8 mouse cellular contexts compared by ENCODE assay signal in genomic region chr9:119334324-119334723, GRCm38 (mm10). TPM values are rescaled to one million over a fixed set of nuclear protein-coding genes. Genes with fewer than 3 reads are reported as not detected.
DNase-seq lines count a peak whose midpoint lies in the region; ATAC-seq and TF ChIP-seq lines count a peak whose summit lies in the region.

No protein-coding gene starts in this region.

- H3K4me2 ChIP-seq in kidney, postnatal 0 days (ENCODE audit: low read length) = no peak overlapping the region; the same call in 1 of the 2 replicates
- H3K4me2 ChIP-seq in hindbrain, embryonic 13.5 days = no peak overlapping the region

- TF ChIP-seq RAD21 in MEL (IDR thresholded peaks at IDR 0.05; ENCODE audit: low read depth, low read length) = no peak

- TF ChIP-seq EP300 in MEL (IDR thresholded peaks at IDR 0.05; ENCODE audit: low read depth in 1 of 2, low read length in 2 of 2) = peak in 1 of 2 experiments; percentile 34; a peak in 1 of 4 replicates

- no peak for TF ChIP-seq POLR2A in MEL (IDR thresholded peaks at IDR 0.05; ENCODE audit: control insufficient read depth in 1 of 2, insufficient read depth in 1 of 2, low read depth in 1 of 2, low read length in 2 of 2, poor library complexity in 1 of 2)

- H3K27me3 ChIP-seq in MEL (ENCODE audit: control insufficient read depth in 1 of 2, insufficient read depth in 2 of 2, low read length in 2 of 2) = no peaks in the 10 kb centered on the region
- no peaks in the 10 kb centered on the region for H3K27me3 ChIP-seq in kidney, postnatal 0 days (ENCODE audit: insufficient read depth, low read length)
- peaks cover 23% of the 10 kb centered on the region for H3K27me3 ChIP-seq in hindbrain, embryonic 13.5 days

- TF ChIP-seq CTCF in MEL (IDR thresholded peaks at IDR 0.05 in 2 of 3, conservative IDR thresholded peaks at IDR 0.05 in 1 of 3; ENCODE audit: control insufficient read depth in 1 of 3, insufficient read depth in 1 of 3, low read depth in 2 of 3, low read length in 3 of 3, poor library complexity in 1 of 3, severe bottlenecking in 1 of 3) = no peak
- TF ChIP-seq CTCF in kidney, postnatal 0 days (IDR thresholded peaks at IDR 0.05; ENCODE audit: low read depth) = peak; percentile 13; the same call in 1 of the 2 replicates

- H3K9me3 ChIP-seq in MEL (replicated peaks; ENCODE audit: insufficient read depth, low read length) = no peaks in the 10 kb centered on the region
- no peaks in the 10 kb centered on the region for H3K9me3 ChIP-seq in kidney, postnatal 0 days (replicated peaks; ENCODE audit: low read length)
- H3K9me3 ChIP-seq in hindbrain, embryonic 13.5 days = no peaks in the 10 kb centered on the region

- peak overlapping the region; percentile 15 for H3K9ac ChIP-seq in MEL (ENCODE audit: control insufficient read depth, low read depth, low read length, poor library complexity, severe bottlenecking)
- no peak overlapping the region for H3K9ac ChIP-seq in kidney, postnatal 0 days (ENCODE audit: low read depth, low read length)
- no peak overlapping the region for H3K9ac ChIP-seq in hindbrain, embryonic 13.5 days

- H3K36me3 ChIP-seq in MEL (ENCODE audit: control insufficient read depth in 1 of 2, insufficient read depth in 2 of 2, low read length in 2 of 2) = peaks cover 0 to 10% of the 10 kb centered on the region in 2 experiments; a peak in 2 of 4 replicates
- H3K36me3 ChIP-seq in kidney, postnatal 0 days (ENCODE audit: insufficient read depth, low read length) = 0 out of 2 replicates have a peak, but pooled peaks cover 9% of the 10 kb centered on the region
- H3K36me3 ChIP-seq in hindbrain, embryonic 13.5 days = no peaks in the 10 kb centered on the region

- peak overlapping the region in 1 of 2 experiments; percentile 4; a peak in 1 of 4 replicates for H3K4me3 ChIP-seq in MEL (ENCODE audit: control insufficient read depth in 1 of 2, insufficient read depth in 1 of 2, low read depth in 2 of 2, low read length in 2 of 2)
- no peak overlapping the region for H3K4me3 ChIP-seq in kidney, postnatal 0 days (replicated peaks; ENCODE audit: low read depth, low read length)
- no peak overlapping the region for H3K4me3 ChIP-seq in hindbrain, embryonic 13.5 days

- WGBS in kidney, postnatal 0 days = 48% methylated on average over 10 of the region's 10 CpGs
- WGBS in hindbrain, embryonic 13.5 days = 76% methylated on average over 10 of the region's 10 CpGs

- peak; percentile 48 for DNase-seq in frontal cortex, postnatal 36 days (ENCODE audit: low spot score in 2 of 2)
- no peak for DNase-seq in frontal cortex, postnatal 10 days (ENCODE audit: low spot score in 2 of 2)
- peak; percentile 84 for DNase-seq in MEL (ENCODE audit: low read depth, low spot score)
- DNase-seq in heart, adult 8-10 months (ENCODE audit: low spot score) = peak; percentile 80
- peak; percentile 66 for DNase-seq in kidney, postnatal 0 days (ENCODE audit: low spot score)
- no peak for DNase-seq in urinary bladder, postnatal 10 days (ENCODE audit: low spot score)

- no peak for ATAC-seq in kidney, postnatal 0 days (replicated peaks; ENCODE audit: low FRiP score, low read depth)
- ATAC-seq in megakaryocyte, adult 5-6 weeks (ENCODE audit: poor library complexity, severe bottlenecking) = peak; percentile 97
- ATAC-seq in hindbrain, embryonic 13.5 days (ENCODE audit: low FRiP score) = no peak

- peaks cover 4 to 26% of the 10 kb centered on the region in 2 experiments for H3K4me1 ChIP-seq in MEL (ENCODE audit: control insufficient read depth in 1 of 2, insufficient read depth in 2 of 2, low read length in 2 of 2)
- peaks cover 4% of the 10 kb centered on the region; the same call in 1 of the 2 replicates for H3K4me1 ChIP-seq in kidney, postnatal 0 days (replicated peaks; ENCODE audit: insufficient read depth, low read length)
- peaks cover 4% of the 10 kb centered on the region for H3K4me1 ChIP-seq in hindbrain, embryonic 13.5 days (replicated peaks)

- H3K79me2 ChIP-seq in MEL (ENCODE audit: control insufficient read depth, insufficient read depth, low read length, poor library complexity) = peaks cover 5% of the 10 kb centered on the region

- no peak overlapping the region for H3K27ac ChIP-seq in MEL (ENCODE audit: control insufficient read depth, low read depth, low read length)
- peak overlapping the region; percentile 32; the same call in 1 of the 2 replicates for H3K27ac ChIP-seq in kidney, postnatal 0 days
- H3K27ac ChIP-seq in hindbrain, embryonic 13.5 days = no peak overlapping the region

TF ChIP-seq in MEL, 35 proteins besides CTCF, POLR2A, EP300 and RAD21 (continues in another document):
- TF ChIP-seq NRF1 (IDR thresholded peaks at IDR 0.05; ENCODE audit: insufficient read depth, low read depth, low read length, poor library complexity, severe bottlenecking) (no peak), SIN3A (IDR thresholded peaks at IDR 0.05; ENCODE audit: low read length) (peak; percentile 75), MXI1 (IDR thresholded peaks at IDR 0.05; ENCODE audit: low read depth, low read length) (peak; percentile 39), TCF12 (IDR thresholded peaks at IDR 0.05; ENCODE audit: low read depth, low read length) (no peak), USF1 (IDR thresholded peaks at IDR 0.05; ENCODE audit: low read depth, low read length) (no peak), MAX (IDR thresholded peaks at IDR 0.05; ENCODE audit: low read length) (no peak), MYB (IDR thresholded peaks at IDR 0.05; ENCODE audit: low read depth, low read length) (no peak), UBTF (IDR thresholded peaks at IDR 0.05; ENCODE audit: borderline replicate concordance, insufficient read depth, low read depth, low read length) (no peak), SMC3 (IDR thresholded peaks at IDR 0.05; ENCODE audit: low read depth, low read length) (no peak), KAT2A (conservative IDR thresholded peaks at IDR 0.05; ENCODE audit: low read depth, low read length) (no peak), MAFK (IDR thresholded peaks at IDR 0.05; ENCODE audit: borderline replicate concordance, low read depth, low read length) (no peak), RCOR1 (IDR thresholded peaks at IDR 0.05; ENCODE audit: low read depth, low read length) (no peak), MAZ (IDR thresholded peaks at IDR 0.05; ENCODE audit: low read depth, low read length) (no peak), ELF1 (IDR thresholded peaks at IDR 0.05; ENCODE audit: low read depth, low read length) (peak; percentile 66; the same call in 1 of the 2 replicates), ZNF384 (IDR thresholded peaks at IDR 0.05; ENCODE audit: low read depth, low read length) (no peak), MEF2A (IDR thresholded peaks at IDR 0.05; ENCODE audit: extremely low read depth, insufficient replicate concordance, low read depth, low read length, poor library complexity, severe bottlenecking) (no peak)

RNA-seq across cellular contexts. Expression of gene Acaa1a, which starts 5.2 kb away (rescaled TPM):
- total RNA-seq in MEL (2012; rRNA removed) = 19.5 and 23.1 TPM in 2 replicates
- polyA plus RNA-seq in MEL (2012; ENCODE audit: insufficient read depth in 1 of 2, insufficient read length in 2 of 2, low read depth in 1 of 2, low replicate concordance in 2 of 2, missing spikeins in 1 of 2) = 10 to 100 TPM in 1 of 2 experiments, not detected in 1; 22.1 TPM
- 10 to 100 TPM; 75.1 to 88.4 (median 78.0) TPM for total RNA-seq in heart, adult 8-10 months (2022)
- polyA plus RNA-seq in kidney, postnatal 0 days (2015; fragmentation: Nextera tagmentation; extraction: Ambion mirVana) = 122 and 128 TPM in 2 replicates
- 31.9 and 37.2 TPM in 2 replicates for total RNA-seq in megakaryocyte, adult 5-6 weeks (2015)
- total RNA-seq in megakaryocyte, adult 5-6 weeks (2017) = 27.4 and 32.5 TPM in 2 replicates
- polyA plus RNA-seq in hindbrain, embryonic 13.5 days (2015; fragmentation: Nextera tagmentation; extraction: Ambion mirVana) = 106 and 110 TPM in 2 replicates

RNA-seq across cellular contexts. Expression of gene Myd88, which starts 6.9 kb away (rescaled TPM):
- 17.8 and 20.7 TPM in 2 replicates for total RNA-seq in MEL (2012; rRNA removed)
- 10 to 100 TPM in 1 of 2 experiments, not detected in 1; 39.7 TPM for polyA plus RNA-seq in MEL (2012; ENCODE audit: insufficient read depth in 1 of 2, insufficient read length in 2 of 2, low read depth in 1 of 2, low replicate concordance in 2 of 2, missing spikeins in 1 of 2)
- total RNA-seq in heart, adult 8-10 months (2022) = 10 to 100 TPM; 10.7 to 12.5 (median 11.4) TPM
- 26.5 and 29.3 TPM in 2 replicates for polyA plus RNA-seq in kidney, postnatal 0 days (2015; fragmentation: Nextera tagmentation; extraction: Ambion mirVana)
- 91.9 and 92.2 TPM in 2 replicates for total RNA-seq in megakaryocyte, adult 5-6 weeks (2015)
- total RNA-seq in megakaryocyte, adult 5-6 weeks (2017) = 61.1 and 62.7 TPM in 2 replicates
- polyA plus RNA-seq in hindbrain, embryonic 13.5 days (2015; fragmentation: Nextera tagmentation; extraction: Ambion mirVana) = 6.1 and 6.2 TPM in 2 replicates

RNA-seq across cellular contexts. Expression of gene Oxsr1, which starts 12.1 kb away (rescaled TPM):
- 25.6 and 27.8 TPM in 2 replicates for total RNA-seq in MEL (2012; rRNA removed)
- polyA plus RNA-seq in MEL (2012; ENCODE audit: insufficient read depth in 1 of 2, insufficient read length in 2 of 2, low read depth in 1 of 2, low replicate concordance in 2 of 2, missing spikeins in 1 of 2) = 100 to 1,000 TPM in 1 of 2 experiments, 10 to 100 TPM in 1; 37.6 to 304 TPM
- 10 to 100 TPM; 52.5 to 63.2 (median 55.3) TPM for total RNA-seq in heart, adult 8-10 months (2022)
- polyA plus RNA-seq in kidney, postnatal 0 days (2015; fragmentation: Nextera tagmentation; extraction: Ambion mirVana) = 10.8 and 11.0 TPM in 2 replicates
- total RNA-seq in megakaryocyte, adult 5-6 weeks (2015) = 14.3 and 16.8 TPM in 2 replicates
- 35.1 and 36.9 TPM in 2 replicates for total RNA-seq in megakaryocyte, adult 5-6 weeks (2017)
- polyA plus RNA-seq in hindbrain, embryonic 13.5 days (2015; fragmentation: Nextera tagmentation; extraction: Ambion mirVana) = 11.8 and 13.0 TPM in 2 replicates

RNA-seq across cellular contexts. Expression of gene Xylb, which starts 22.9 kb away (rescaled TPM):
- 3.8 and 4.3 TPM in 2 replicates for total RNA-seq in MEL (2012; rRNA removed)
- 10 to 100 TPM in 1 of 2 experiments, not detected in 1; 12.9 TPM for polyA plus RNA-seq in MEL (2012; ENCODE audit: insufficient read depth in 1 of 2, insufficient read length in 2 of 2, low read depth in 1 of 2, low replicate concordance in 2 of 2, missing spikeins in 1 of 2)
- under 1 TPM; 0.25 to 0.41 (median 0.39) TPM for total RNA-seq in heart, adult 8-10 months (2022)
- 43.8 and 47.8 TPM in 2 replicates for polyA plus RNA-seq in kidney, postnatal 0 days (2015; fragmentation: Nextera tagmentation; extraction: Ambion mirVana)
- total RNA-seq in megakaryocyte, adult 5-6 weeks (2015) = 0.60 and 1.7 TPM in 2 replicates
- total RNA-seq in megakaryocyte, adult 5-6 weeks (2017) = 0.89 and 1.9 TPM in 2 replicates
- 2.4 and 2.5 TPM in 2 replicates for polyA plus RNA-seq in hindbrain, embryonic 13.5 days (2015; fragmentation: Nextera tagmentation; extraction: Ambion mirVana)

RNA-seq across cellular contexts. Expression of gene Slc22a14, which starts 31.0 kb away (rescaled TPM):
- not detected in 2 replicates for total RNA-seq in MEL (2012; rRNA removed)
- polyA plus RNA-seq in MEL (2012; ENCODE audit: insufficient read depth in 1 of 2, insufficient read length in 2 of 2, low read depth in 1 of 2, low replicate concordance in 2 of 2, missing spikeins in 1 of 2) = not detected
- under 1 TPM in 2 of 4 experiments, not detected in 2; 0.31 to 0.47 TPM for total RNA-seq in heart, adult 8-10 months (2022)
- 0.34 and 0.38 TPM in 2 replicates for polyA plus RNA-seq in kidney, postnatal 0 days (2015; fragmentation: Nextera tagmentation; extraction: Ambion mirVana)
- total RNA-seq in megakaryocyte, adult 5-6 weeks (2015) = not detected in 2 replicates
- not detected in 2 replicates for total RNA-seq in megakaryocyte, adult 5-6 weeks (2017)
- not detected in 2 replicates for polyA plus RNA-seq in hindbrain, embryonic 13.5 days (2015; fragmentation: Nextera tagmentation; extraction: Ambion mirVana)

Comparison
In these comparisons a context has a peak if more than half of its experiments do, and no peak if none do; other contexts are left out.
1. DNase-seq: peak in frontal cortex, postnatal 36 days (2 of 2), MEL (single experiment), heart, adult 8-10 months (single experiment) and kidney, postnatal 0 days (single experiment); none in frontal cortex, postnatal 10 days (0 of 2) and urinary bladder, postnatal 10 days (single experiment).